Mouse (Mus musculus): ENCODE data around the gene Gm26992.

- TF ChIP-seq CTCF (IDR thresholded peaks at IDR 0.05; ENCODE audit: low read depth) (no peak), EP300 (IDR thresholded peaks at IDR 0.05; ENCODE audit: low read depth) (no peak)
Observed at GRCm38 (mm10) chrX:103482097-103482451, 60.3 kb downstream of the Gm26992 start.
